Mouse (Mus musculus) liver, adult 10 weeks (tissue): ENCODE results near the gene 1700122O11Rik. TPM values are rescaled to one million over a fixed set of nuclear protein-coding genes. Genes with fewer than 3 reads are reported as not detected.

Experiments used
- polyA plus RNA-seq: library from polyadenylated mRNA; stranded (reverse); fragments of 350-450 nt; fragmentation: Illumina TruSeq; extraction: RNeasy Lipid Tissue Mini Kit (QIAGEN cat#74804); gene quantifications from one replicate; pipeline ENCODE4 v1.2.3, GENCODE M21; 2014; ENCODE audit warnings: low read depth, low replicate concordance

1700122O11Rik gene
- not detected for polyA plus RNA-seq

GRCm38 (mm10) chr17:48038193-48038592 is at the start of gene 1700122O11Rik:
Gene 1700122O11Rik (minus strand): TSS chr17:48038293.

Other genes starting within 250 kb of the 1700122O11Rik start
- not detected for gene Mdfi, start 203.6 kb downstream of the 1700122O11Rik start, polyA plus RNA-seq
- 0.40 TPM for gene Foxp4, start 113.6 kb downstream of the 1700122O11Rik start, polyA plus RNA-seq
- not detected for gene 1700067P10Rik, start 51.0 kb upstream of the 1700122O11Rik start, polyA plus RNA-seq
- not detected for gene 9830107B12Rik, start 108.0 kb upstream of the 1700122O11Rik start, polyA plus RNA-seq
- gene A530064D06Rik, start 129.0 kb upstream of the 1700122O11Rik start, polyA plus RNA-seq, result 0.48 TPM
- gene Trem1, start 194.5 kb upstream of the 1700122O11Rik start, polyA plus RNA-seq, result not detected
- not detected for gene Trem3, start 209.5 kb upstream of the 1700122O11Rik start, polyA plus RNA-seq
- 2.3 TPM for gene Treml4, start 226.0 kb upstream of the 1700122O11Rik start, polyA plus RNA-seq